Mouse (Mus musculus) midbrain, embryonic 13.5 days (tissue): ENCODE data around the gene Cwc22. TPM values are rescaled to one million over a fixed set of nuclear protein-coding genes. Genes with fewer than 3 reads are reported as not detected.

Source experiments
- ATAC-seq: fragments of 200-750 bp; cut with Nextera tagmentation; 2 replicates; pipeline ENCODE4 v1.8.0; 2017; ENCODE audit warnings: mild to moderate bottlenecking, moderate TSS enrichment, moderate library complexity
- H3K27ac ChIP-seq: fragments of 300-500 bp; sonication (generic); 2 replicates; pipeline ENCODE4 v1.5.1; 2015; ENCODE audit warnings: inconsistent platforms, mild to moderate bottlenecking, moderate library complexity
- H3K27me3 ChIP-seq: fragments of 300-500 bp; sonication (generic); 2 replicates; pipeline ENCODE4 v1.6.1; 2015; ENCODE audit warnings: mild to moderate bottlenecking, inconsistent platforms
- H3K36me3 ChIP-seq: fragments of 300-500 bp; sonication (generic); 2 replicates; pipeline ENCODE4 v1.6.1; 2015; ENCODE audit warnings: mild to moderate bottlenecking, inconsistent platforms
- H3K4me1 ChIP-seq: fragments of 300-500 bp; sonication (generic); replicated peaks from 2 replicates; pipeline ENCODE4 v1.6.1; 2015; ENCODE audit warnings: inconsistent platforms
- H3K4me2 ChIP-seq: fragments of 300-500 bp; sonication (generic); replicated peaks from 2 replicates; pipeline ENCODE4 v1.6.1; 2015; ENCODE audit warnings: moderate library complexity, mild to moderate bottlenecking, inconsistent platforms
- H3K4me3 ChIP-seq: fragments of 300-500 bp; sonication (generic); replicated peaks from 2 replicates; pipeline ENCODE4 v1.5.1; 2015; ENCODE audit warnings: mild to moderate bottlenecking, inconsistent platforms
- H3K9ac ChIP-seq: fragments of 300-500 bp; sonication (generic); replicated peaks from 2 replicates; pipeline ENCODE4 v1.6.1; 2015; ENCODE audit warnings: mild to moderate bottlenecking, inconsistent platforms
- H3K9me3 ChIP-seq: fragments of 300-500 bp; sonication (generic); 2 replicates; pipeline ENCODE4 v1.6.1; 2016; ENCODE audit warnings: mild to moderate bottlenecking, inconsistent platforms
- WGBS: fragments of 180-500 bp; shearing (Covaris S2); methylation state at CpG from one replicate; pipeline ENCODE4 v1.1.7; 2015; 5-methylcytosine and 5-hydroxymethylcytosine counted together
- polyA plus RNA-seq: library from polyadenylated mRNA; unstranded; fragments of >200 nt; fragmentation: Nextera tagmentation; extraction: Ambion mirVana; gene quantifications from 2 replicates; pipeline ENCODE4 v1.2.1, GENCODE M21; 2015

Gene Cwc22
- polyA plus RNA-seq, 1 experiment from 2014 or later = 26.7 TPM

- H3K27me3 ChIP-seq = no peaks in the 10 kb centered on the region
- H3K4me2 ChIP-seq = no peak overlapping the region
- H3K36me3 ChIP-seq = no peaks in the 10 kb centered on the region
- no peaks in the 10 kb centered on the region for H3K9me3 ChIP-seq
- H3K27ac ChIP-seq = no peak overlapping the region
- no peaks in the 10 kb centered on the region for H3K4me1 ChIP-seq
- H3K4me3 ChIP-seq = no peak overlapping the region
- H3K9ac ChIP-seq = no peak overlapping the region
- no peak for ATAC-seq
- WGBS = 88% methylated on average over 10 of the region's 10 CpGs
These were observed 68.9 kb downstream of the Cwc22 start for GRCm38 (mm10) chr2:77877156-77877855.

GRCm38 (mm10) chr2:77876331-77876730, 69.8 kb downstream of the Cwc22 start:
- no peaks in the 10 kb centered on the region for H3K9me3 ChIP-seq
- ATAC-seq = no peak
- H3K4me1 ChIP-seq = no peaks in the 10 kb centered on the region
- H3K9ac ChIP-seq = no peak overlapping the region
- H3K4me3 ChIP-seq = no peak overlapping the region
- H3K4me2 ChIP-seq = no peak overlapping the region
- H3K36me3 ChIP-seq = no peaks in the 10 kb centered on the region
- H3K27ac ChIP-seq = no peak overlapping the region
- no peaks in the 10 kb centered on the region for H3K27me3 ChIP-seq
- WGBS = 94% methylated on average over 6 of the region's 6 CpGs

DNA sequence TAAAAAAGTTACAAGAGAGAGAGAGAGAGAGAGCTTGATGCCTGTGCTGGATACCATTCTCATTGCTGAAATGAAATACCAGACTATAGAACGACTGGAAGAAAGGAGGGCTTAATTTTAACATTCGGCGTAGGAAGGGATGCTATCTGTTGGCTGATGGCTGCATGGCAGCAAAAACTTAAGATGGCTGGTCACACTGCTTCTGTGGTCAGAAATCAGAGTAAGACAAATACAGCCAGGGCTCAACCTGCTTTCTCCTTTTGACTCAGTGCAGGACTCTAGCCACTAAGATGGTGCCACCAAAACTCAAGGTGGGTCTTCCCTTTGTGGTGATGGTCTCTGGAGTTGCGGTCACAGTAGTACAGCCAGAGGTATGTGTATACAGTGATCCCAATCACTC, 70.7 kb downstream of the Cwc22 start:
- H3K27ac ChIP-seq = no peak overlapping the region
- no peak for ATAC-seq
- no peaks in the 10 kb centered on the region for H3K36me3 ChIP-seq
- no peak overlapping the region for H3K4me2 ChIP-seq
- H3K4me1 ChIP-seq = no peaks in the 10 kb centered on the region
- no peak overlapping the region for H3K4me3 ChIP-seq
- no peaks in the 10 kb centered on the region for H3K27me3 ChIP-seq
- WGBS = 93% methylated on average over 4 of the region's 4 CpGs
- no peak overlapping the region for H3K9ac ChIP-seq
- H3K9me3 ChIP-seq = no peaks in the 10 kb centered on the region

DNA sequence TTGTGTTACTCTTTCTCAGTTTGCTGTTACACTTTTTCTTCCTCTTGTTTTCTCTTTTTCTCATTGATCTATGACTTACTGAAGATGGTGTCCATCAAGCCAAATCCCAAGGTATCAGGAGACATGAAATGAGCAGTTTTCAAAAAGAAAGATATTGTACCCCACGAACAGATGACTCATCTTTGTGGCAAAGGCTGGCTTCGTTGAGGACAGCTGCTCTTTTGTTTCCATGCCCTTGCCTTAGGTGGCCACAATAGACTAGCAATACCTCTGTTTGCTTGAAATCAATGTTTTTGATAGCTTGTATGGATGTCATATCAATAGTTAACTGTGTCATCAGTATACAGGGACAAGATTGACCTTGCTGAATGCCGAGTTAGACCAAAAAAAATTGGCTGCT, 71.5 kb downstream of the Cwc22 start:
- Histone ChIP-seq H3K4me2 (no peak overlapping the region), H3K4me1 (no peaks in the 10 kb centered on the region), H3K36me3 (no peaks in the 10 kb centered on the region), H3K9ac (no peak overlapping the region), H3K4me3 (no peak overlapping the region), H3K27ac (no peak overlapping the region), H3K27me3 (no peaks in the 10 kb centered on the region), H3K9me3 (no peaks in the 10 kb centered on the region)
- no peak for ATAC-seq
- 84% methylated on average over 3 of the region's 3 CpGs for WGBS

DNA sequence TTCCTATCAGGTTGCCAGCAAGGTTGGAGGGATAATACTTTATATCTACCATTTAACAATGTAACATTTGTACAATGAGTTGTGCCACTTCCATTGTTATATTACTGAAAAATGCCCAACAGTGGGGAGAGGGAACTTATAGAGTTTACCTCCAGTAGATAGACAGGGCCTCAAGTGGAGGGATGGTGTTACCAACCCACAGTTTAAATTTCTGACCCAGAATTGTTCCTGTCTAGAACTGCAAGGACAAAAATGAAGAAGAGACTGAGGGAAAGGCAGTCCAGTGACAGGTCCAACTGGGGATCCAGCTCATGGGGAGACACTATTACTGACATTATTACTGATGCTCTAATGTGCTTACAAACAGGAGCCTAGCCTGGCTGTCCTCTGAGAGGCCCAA, 72.4 kb downstream of the Cwc22 start:
- Histone ChIP-seq H3K4me1 (no peaks in the 10 kb centered on the region), H3K36me3 (no peaks in the 10 kb centered on the region), H3K27me3 (no peaks in the 10 kb centered on the region), H3K4me3 (no peak overlapping the region), H3K9me3 (no peaks in the 10 kb centered on the region), H3K27ac (no peak overlapping the region), H3K9ac (no peak overlapping the region), H3K4me2 (no peak overlapping the region)
- ATAC-seq = no peak

DNA sequence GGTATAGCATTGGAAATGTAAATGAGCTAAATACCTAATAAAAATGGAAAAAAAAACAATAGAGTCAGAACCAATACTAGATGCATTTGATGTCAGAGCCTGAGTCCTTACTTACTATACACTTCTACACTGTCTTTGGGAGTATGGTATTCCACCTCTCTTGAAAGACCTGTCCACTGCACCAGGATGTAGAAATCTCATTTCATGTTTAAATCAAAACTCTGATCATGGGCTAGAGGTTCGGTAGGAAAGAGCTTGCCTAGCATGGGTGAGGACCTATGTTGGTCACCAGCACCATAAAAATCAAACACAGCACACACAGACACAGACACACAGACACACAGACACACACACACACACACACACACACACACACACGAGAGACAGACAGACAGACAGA, 73.5 kb downstream of the Cwc22 start:
- H3K27ac ChIP-seq = no peak overlapping the region

DNA sequence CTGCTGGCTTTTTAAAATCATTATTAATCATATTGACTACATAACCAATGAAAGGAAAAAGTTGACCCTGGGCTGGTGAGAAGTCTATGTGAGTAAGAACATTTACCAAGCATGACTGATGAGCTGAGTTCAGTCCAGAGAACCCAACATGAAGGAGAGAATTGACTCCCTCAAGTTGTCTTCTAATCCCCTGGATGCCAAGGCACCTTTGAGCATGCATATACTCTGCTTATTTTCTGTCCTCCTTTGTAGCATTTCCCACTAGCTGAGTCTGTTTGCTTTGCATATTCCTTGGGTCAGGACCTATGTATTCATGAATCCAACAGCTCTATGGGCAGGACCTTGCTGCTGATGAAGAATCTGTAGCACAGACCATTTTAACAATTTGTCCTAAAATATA, 75.0 kb downstream of the Cwc22 start:
- Histone ChIP-seq H3K9ac (no peak overlapping the region), H3K27me3 (no peaks in the 10 kb centered on the region), H3K4me2 (no peak overlapping the region), H3K4me3 (no peak overlapping the region), H3K9me3 (no peaks in the 10 kb centered on the region), H3K27ac (no peak overlapping the region), H3K4me1 (no peaks in the 10 kb centered on the region), H3K36me3 (no peaks in the 10 kb centered on the region)
- ATAC-seq = no peak

More for the DNA sequence above, 73.5 kb downstream of the Cwc22 start:
- H3K9ac ChIP-seq = no peak overlapping the region
- WGBS = 74% methylated on average over 2 of the region's 2 CpGs
- no peaks in the 10 kb centered on the region for H3K36me3 ChIP-seq
- no peak overlapping the region for H3K4me3 ChIP-seq
- ATAC-seq = no peak
- H3K27me3 ChIP-seq = no peaks in the 10 kb centered on the region
- no peak overlapping the region for H3K4me2 ChIP-seq
- no peaks in the 10 kb centered on the region for H3K9me3 ChIP-seq
- no peaks in the 10 kb centered on the region for H3K4me1 ChIP-seq

DNA sequence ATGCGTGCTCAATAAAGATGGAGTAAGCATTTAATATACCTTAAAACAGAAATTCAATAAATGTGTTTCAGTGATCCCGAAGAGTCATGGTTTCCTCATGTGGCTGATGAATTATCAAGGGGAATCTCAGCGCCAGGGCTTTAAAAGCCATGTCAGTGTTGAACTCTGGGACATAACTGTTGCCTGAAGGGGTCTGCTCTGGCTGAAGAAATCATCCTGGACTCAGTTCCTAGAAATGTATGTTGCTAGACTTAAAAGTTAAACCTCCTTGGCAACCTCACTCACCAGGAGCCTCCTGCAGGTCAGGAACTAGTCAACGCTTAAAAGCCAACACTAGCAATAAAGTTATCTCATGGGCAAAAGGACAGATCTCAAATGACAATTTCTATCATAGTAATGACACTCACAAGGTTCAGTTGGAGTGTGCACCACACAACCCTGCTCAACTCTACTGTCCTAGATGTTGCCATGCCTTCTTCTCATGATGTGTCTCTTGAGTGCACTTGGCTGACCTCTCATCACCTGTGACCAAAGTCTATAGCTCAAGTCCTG, 76.4 kb downstream of the Cwc22 start:
- H3K4me3 ChIP-seq = no peak overlapping the region
- 93% methylated on average over 4 of the region's 4 CpGs for WGBS
- H3K27ac ChIP-seq = no peak overlapping the region
- no peak for ATAC-seq
- H3K9ac ChIP-seq = no peak overlapping the region
- H3K9me3 ChIP-seq = no peaks in the 10 kb centered on the region
- no peaks in the 10 kb centered on the region for H3K27me3 ChIP-seq
- no peak overlapping the region for H3K4me2 ChIP-seq
- H3K36me3 ChIP-seq = no peaks in the 10 kb centered on the region
- H3K4me1 ChIP-seq = no peaks in the 10 kb centered on the region

DNA sequence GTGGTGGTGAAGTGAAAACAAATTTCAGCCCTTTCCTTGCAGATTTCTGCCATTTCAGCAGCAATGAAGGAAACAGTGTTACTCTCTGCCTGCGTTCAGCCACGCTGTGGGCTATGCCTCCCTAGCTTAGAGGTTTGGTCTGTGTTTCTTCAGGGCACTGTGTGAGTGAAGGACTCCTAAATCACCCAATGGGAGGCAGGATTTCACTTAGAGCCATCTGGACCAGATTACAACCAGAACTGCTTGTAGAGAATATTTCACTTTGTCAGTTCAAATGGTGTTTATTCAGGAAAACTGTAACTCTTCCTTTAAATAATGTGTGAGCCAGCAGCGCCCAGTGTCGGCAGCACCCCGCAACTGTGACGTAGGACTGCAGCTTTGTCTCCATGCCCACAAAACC, 82.2 kb downstream of the Cwc22 start:
- H3K4me1 ChIP-seq = no peaks in the 10 kb centered on the region
- WGBS = 87% methylated on average over 6 of the region's 6 CpGs

GRCm38 (mm10) chr2:77863522-77863921, 82.7 kb downstream of the Cwc22 start:
- Histone ChIP-seq H3K9ac (no peak overlapping the region), H3K4me2 (no peak overlapping the region), H3K4me3 (no peak overlapping the region), H3K9me3 (0 out of 2 replicates have a peak, but pooled peaks cover 4% of the 10 kb centered on the region), H3K27ac (no peak overlapping the region), H3K27me3 (no peaks in the 10 kb centered on the region), H3K4me1 (no peaks in the 10 kb centered on the region), H3K36me3 (no peaks in the 10 kb centered on the region)
- ATAC-seq = no peak
- WGBS = 88% methylated on average over 15 of the region's 15 CpGs

More for the DNA sequence above, 82.2 kb downstream of the Cwc22 start:
- Histone ChIP-seq H3K36me3 (no peaks in the 10 kb centered on the region), H3K27me3 (no peaks in the 10 kb centered on the region), H3K4me2 (no peak overlapping the region), H3K9me3 (0 out of 2 replicates have a peak, but pooled peaks cover 4% of the 10 kb centered on the region), H3K27ac (no peak overlapping the region), H3K4me3 (no peak overlapping the region), H3K9ac (no peak overlapping the region)
- ATAC-seq = no peak

DNA sequence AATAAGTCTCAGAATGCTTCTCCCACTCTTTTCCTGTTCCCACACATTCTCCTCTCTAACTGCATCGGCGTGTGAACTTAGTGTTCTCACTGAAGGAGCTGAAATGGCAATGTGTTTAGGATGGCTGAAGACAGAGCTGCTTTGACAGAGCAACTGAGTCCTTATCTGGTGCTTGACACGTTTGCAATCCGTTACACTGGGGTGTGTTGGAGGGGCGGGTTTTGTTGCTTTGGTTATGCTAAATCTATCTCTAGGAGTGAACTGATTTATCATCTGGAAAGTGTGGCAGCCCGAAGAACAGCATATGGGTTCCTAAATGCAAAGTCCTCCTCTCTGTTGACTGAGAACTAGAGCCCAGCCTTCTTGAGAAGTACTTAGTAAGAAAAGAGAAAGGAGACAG, 104.7 kb downstream of the Cwc22 start:
- 69% methylated on average over 6 of the region's 6 CpGs for WGBS
- no peaks in the 10 kb centered on the region for H3K36me3 ChIP-seq
- H3K4me2 ChIP-seq = no peak overlapping the region
- H3K9me3 ChIP-seq = no peaks in the 10 kb centered on the region
- no peak overlapping the region for H3K9ac ChIP-seq
- H3K4me3 ChIP-seq = no peak overlapping the region
- ATAC-seq = no peak
- no peaks in the 10 kb centered on the region for H3K4me1 ChIP-seq
- no peak overlapping the region for H3K27ac ChIP-seq
- H3K27me3 ChIP-seq = no peaks in the 10 kb centered on the region

GRCm38 (mm10) chr2:77839587-77839986, 106.6 kb downstream of the Cwc22 start:
- H3K4me1 ChIP-seq = no peaks in the 10 kb centered on the region
- ATAC-seq = no peak
- WGBS = 91% methylated on average over 17 of the region's 17 CpGs
- no peak overlapping the region for H3K27ac ChIP-seq
- no peak overlapping the region for H3K4me3 ChIP-seq
- H3K36me3 ChIP-seq = no peaks in the 10 kb centered on the region
- H3K9ac ChIP-seq = no peak overlapping the region
- no peak overlapping the region for H3K4me2 ChIP-seq
- no peaks in the 10 kb centered on the region for H3K9me3 ChIP-seq
- H3K27me3 ChIP-seq = no peaks in the 10 kb centered on the region

GRCm38 (mm10) chr2:77838688-77839087, 107.5 kb downstream of the Cwc22 start:
- H3K9me3 ChIP-seq = no peaks in the 10 kb centered on the region
- 91% methylated on average over 1 of the region's 1 CpGs for WGBS
- H3K36me3 ChIP-seq = no peaks in the 10 kb centered on the region
- no peaks in the 10 kb centered on the region for H3K4me1 ChIP-seq
- H3K4me3 ChIP-seq = no peak overlapping the region
- ATAC-seq = no peak
- no peak overlapping the region for H3K27ac ChIP-seq
- H3K9ac ChIP-seq = no peak overlapping the region
- H3K27me3 ChIP-seq = no peaks in the 10 kb centered on the region
- no peak overlapping the region for H3K4me2 ChIP-seq
